Mouse (Mus musculus): ENCODE measurements around the gene Trpm3.

GRCm38 (mm10) chr19:22930368-22930834, 791.6 kb downstream of the Trpm3 start:
- no peak for TF ChIP-seq POLR2A (IDR thresholded peaks at IDR 0.05; ENCODE audit: borderline replicate concordance, extremely low read depth, low read depth, low read length)
- TF ChIP-seq CTCF (IDR thresholded peaks at IDR 0.05; ENCODE audit: insufficient read depth, low read length): no peak

Data from lung, adult 2 months (tissue).